Mouse (Mus musculus) embryonic facial prominence, embryonic 14.5 days (tissue): ENCODE data around the gene Robo1. TPM values are rescaled to one million over a fixed set of nuclear protein-coding genes. Genes with fewer than 3 reads are reported as not detected.

ENCODE experiments used
- ATAC-seq: fragments of 200-750 bp; cut with Nextera tagmentation; 2 replicates; pipeline ENCODE4 v1.8.0; 2017; ENCODE audit warnings: low read depth, moderate number of reproducible peaks, moderate TSS enrichment
- DNase-seq: peaks from one replicate; pipeline ENCODE4 v3.0.0-alpha.2; 2015; ENCODE audit warnings: low spot score
- H3K27ac ChIP-seq: fragments of 300-500 bp; sonication (generic); replicated peaks from 2 replicates; pipeline ENCODE4 v1.5.1; 2014; ENCODE audit warnings: low read depth, mild to moderate bottlenecking, low read length, moderate library complexity
- H3K27me3 ChIP-seq: fragments of 300-500 bp; sonication (generic); replicated peaks from 2 replicates; pipeline ENCODE4 v1.6.1; 2014; ENCODE audit warnings: low read length; ENCODE audit not compliant: control insufficient read depth, insufficient read depth
- H3K36me3 ChIP-seq: fragments of 300-500 bp; sonication (generic); 2 replicates; pipeline ENCODE4 v1.6.1; 2014; ENCODE audit warnings: low read length, mixed read lengths; ENCODE audit not compliant: control insufficient read depth, insufficient read depth
- H3K4me1 ChIP-seq: fragments of 300-500 bp; sonication (generic); 2 replicates; pipeline ENCODE4 v1.6.1; 2014; ENCODE audit warnings: antibody characterized with exemption, low read length; ENCODE audit not compliant: control insufficient read depth, insufficient read depth
- H3K4me2 ChIP-seq: fragments of 300-500 bp; sonication (generic); 2 replicates; pipeline ENCODE4 v1.6.1; 2014; ENCODE audit warnings: low read depth, mild to moderate bottlenecking, low read length, moderate library complexity, mixed read lengths
- H3K4me3 ChIP-seq: fragments of 300-500 bp; sonication (generic); 2 replicates; pipeline ENCODE4 v1.5.1; 2014; ENCODE audit warnings: low read depth, mild to moderate bottlenecking, low read length
- H3K9ac ChIP-seq: fragments of 300-500 bp; sonication (generic); 2 replicates; pipeline ENCODE4 v1.6.1; 2014; ENCODE audit warnings: low read depth, mild to moderate bottlenecking, low read length, moderate library complexity, mixed read lengths
- H3K9me3 ChIP-seq: fragments of 300-500 bp; sonication (generic); 2 replicates; pipeline ENCODE4 v1.6.1; 2016; ENCODE audit warnings: low read length; ENCODE audit not compliant: control insufficient read depth
- WGBS: fragments of 180-500 bp; shearing (Covaris S2); extraction: QIAGEN DNeasy Blood & Tissue Kit; methylation state at CpG from one replicate; pipeline ENCODE4 v1.1.7; 2014; 5-methylcytosine and 5-hydroxymethylcytosine counted together
- polyA plus RNA-seq: library from polyadenylated mRNA; unstranded; fragments of >200 nt; fragmentation: Nextera tagmentation; extraction: Ambion mirVana; gene quantifications from 2 replicates; pipeline ENCODE4 v1.2.1, GENCODE M21; 2014

Gene Robo1
- polyA plus RNA-seq, 1 experiment from 2014 or later = 32.6 TPM

DNA sequence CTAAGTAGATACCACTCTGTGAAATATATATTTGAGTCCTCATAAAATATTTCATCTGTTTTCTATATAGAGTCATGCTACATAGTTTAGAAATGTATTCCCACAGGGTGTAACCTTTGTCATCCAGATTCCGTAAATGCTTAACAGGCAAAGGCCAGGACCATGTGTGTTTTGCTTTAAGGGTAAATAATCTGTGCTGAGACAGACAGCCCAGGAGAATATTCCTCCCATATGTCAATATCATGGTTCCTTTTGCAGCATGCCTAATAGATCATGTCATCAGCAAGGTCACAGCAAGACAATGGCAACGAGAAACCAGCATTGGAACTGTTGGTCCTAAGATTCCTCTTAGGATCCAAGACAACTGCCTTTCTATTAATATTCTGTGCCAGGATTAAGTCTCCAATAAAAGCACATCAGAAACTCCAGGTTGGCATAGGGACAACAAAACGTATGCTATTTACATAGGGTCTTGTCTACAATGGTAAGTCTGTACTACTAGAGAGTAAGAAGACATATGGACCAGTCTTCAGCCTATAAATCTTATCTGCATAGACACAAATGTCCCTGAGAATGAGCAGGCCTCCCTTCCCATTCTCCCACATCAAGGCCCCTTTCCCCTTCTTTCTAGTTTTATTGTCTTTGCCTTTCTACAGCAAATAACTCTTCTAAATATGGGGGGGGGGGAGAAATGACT is 279.4 kb downstream of the Robo1 start:
- no peak overlapping the region for H3K9ac ChIP-seq
- ATAC-seq = no peak
- WGBS = 42% methylated on average over 3 of the region's 3 CpGs
- no peak overlapping the region for H3K27ac ChIP-seq
- no peaks in the 10 kb centered on the region for H3K4me1 ChIP-seq
- no peaks in the 10 kb centered on the region for H3K27me3 ChIP-seq
- H3K4me2 ChIP-seq = no peak overlapping the region
- H3K9me3 ChIP-seq = no peaks in the 10 kb centered on the region
- no peak overlapping the region for H3K4me3 ChIP-seq
- DNase-seq = peak; percentile 38
- H3K36me3 ChIP-seq = no peaks in the 10 kb centered on the region

DNA sequence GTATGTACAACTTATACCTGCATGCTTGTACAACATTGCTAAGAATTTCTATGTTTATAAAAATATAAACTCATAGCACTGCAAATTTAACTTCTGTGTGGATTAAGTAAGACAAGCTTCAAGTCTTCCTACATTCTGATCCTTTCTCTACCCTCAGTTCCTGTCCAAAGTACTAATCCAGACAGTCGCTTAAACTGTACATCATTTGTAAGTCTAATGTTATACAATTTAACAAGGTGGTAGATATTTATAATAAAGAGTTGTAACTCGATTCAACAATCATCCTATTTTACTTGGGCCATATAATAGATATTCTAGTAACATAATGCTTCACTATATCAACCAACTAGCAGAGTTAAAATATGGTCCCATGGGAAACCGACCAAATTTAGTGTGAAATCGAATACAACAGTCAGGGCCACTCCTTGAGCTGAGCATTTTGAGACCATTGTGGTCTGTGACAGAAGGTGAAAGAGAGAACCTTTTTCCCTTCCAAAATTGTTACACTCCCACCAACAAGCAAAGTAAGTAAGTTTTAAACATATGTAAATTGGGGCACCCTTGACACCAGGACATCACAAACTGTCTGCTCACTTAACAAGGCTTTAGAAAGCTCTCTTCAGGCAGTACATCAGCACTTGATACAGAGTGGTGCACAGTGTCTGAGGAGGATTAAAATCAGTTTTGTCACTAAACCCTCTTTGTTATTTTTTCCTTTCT is 295.5 kb downstream of the Robo1 start:
- H3K27ac ChIP-seq = no peak overlapping the region
- ATAC-seq (no peak), DNase-seq (no peak)
- H3K9me3 ChIP-seq = no peaks in the 10 kb centered on the region
- no peaks in the 10 kb centered on the region for H3K27me3 ChIP-seq
- no peaks in the 10 kb centered on the region for H3K36me3 ChIP-seq
- no peaks in the 10 kb centered on the region for H3K4me1 ChIP-seq
- no peak overlapping the region for H3K4me2 ChIP-seq
- no peak overlapping the region for H3K9ac ChIP-seq
- WGBS = 66% methylated on average over 4 of the region's 4 CpGs
- H3K4me3 ChIP-seq = no peak overlapping the region

DNA sequence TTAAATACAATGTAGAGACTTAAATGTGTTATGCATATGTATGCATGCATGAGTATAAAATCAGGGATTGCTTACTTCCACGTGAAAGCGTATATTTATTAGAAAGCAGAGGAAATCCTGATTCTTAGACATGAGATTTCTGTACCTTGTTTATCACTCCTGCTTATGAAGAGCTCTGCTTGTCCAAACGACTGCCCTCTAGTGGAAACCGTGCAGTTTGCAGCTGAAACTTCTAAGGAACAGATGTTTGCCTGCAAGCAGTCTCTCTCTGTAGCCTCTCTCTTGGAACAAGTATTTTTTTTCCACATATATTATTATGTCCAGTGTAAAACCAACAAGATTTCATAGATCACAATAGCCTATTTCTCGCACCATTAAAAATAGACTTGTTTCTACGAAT is 297.0 kb downstream of the Robo1 start:
- Histone ChIP-seq H3K36me3 (no peaks in the 10 kb centered on the region), H3K27me3 (no peaks in the 10 kb centered on the region), H3K9me3 (no peaks in the 10 kb centered on the region), H3K4me1 (no peaks in the 10 kb centered on the region), H3K27ac (no peak overlapping the region), H3K9ac (no peak overlapping the region), H3K4me3 (no peak overlapping the region), H3K4me2 (no peak overlapping the region)
- DNase-seq = peak; percentile 88
- WGBS = 19% methylated on average over 6 of the region's 6 CpGs
- 0 out of 2 replicates have a peak, but pooled peaks have one; percentile 47 for ATAC-seq

DNA sequence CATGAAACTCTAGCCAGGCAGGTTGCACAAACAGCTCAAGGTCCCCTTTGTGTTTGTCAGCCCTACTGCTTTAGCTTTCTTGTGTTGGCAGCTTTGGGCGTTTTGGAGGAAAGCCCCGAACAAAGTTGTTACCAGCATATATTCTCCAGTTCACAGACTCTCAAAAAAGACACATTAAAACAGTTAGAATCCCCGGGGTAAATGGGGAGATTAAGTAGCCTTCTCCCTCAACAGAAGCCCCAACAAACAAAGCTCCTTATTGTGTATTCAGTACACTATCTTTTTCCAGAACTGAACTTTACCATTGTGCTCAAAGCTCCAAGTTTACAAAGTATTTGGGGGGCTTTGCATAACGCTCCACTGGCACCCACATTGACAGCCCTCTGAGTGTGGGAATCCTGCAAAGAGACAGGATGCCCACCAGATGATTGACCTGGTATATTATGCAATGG is 302.6 kb downstream of the Robo1 start:
- Histone ChIP-seq H3K4me3 (no peak overlapping the region), H3K9ac (no peak overlapping the region), H3K9me3 (no peaks in the 10 kb centered on the region), H3K27me3 (no peaks in the 10 kb centered on the region), H3K4me1 (0 out of 2 replicates have a peak, but pooled peaks cover 3% of the 10 kb centered on the region), H3K4me2 (no peak overlapping the region), H3K27ac (no peak overlapping the region), H3K36me3 (no peaks in the 10 kb centered on the region)
- peak; percentile 42 for DNase-seq
- ATAC-seq = no peak
- 20% methylated on average over 4 of the region's 4 CpGs for WGBS

DNA sequence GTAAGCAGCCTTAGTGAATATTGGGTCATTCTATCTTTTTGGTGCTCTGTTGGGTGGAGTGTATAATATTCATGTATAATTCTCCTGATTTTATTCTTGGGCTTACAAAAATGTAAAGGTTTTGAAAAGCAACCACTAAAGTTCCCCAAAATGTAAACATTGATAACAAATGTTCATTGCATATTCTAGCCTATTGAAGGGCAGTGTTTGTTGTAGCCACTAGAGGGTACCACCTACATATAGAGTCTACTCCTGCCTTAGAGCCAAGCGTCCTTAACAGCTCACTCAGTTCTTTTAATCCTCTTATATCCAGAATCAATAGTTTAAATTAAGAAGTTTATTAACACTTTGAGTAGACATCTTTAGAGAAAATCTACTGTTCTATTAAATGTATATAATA is 306.8 kb downstream of the Robo1 start:
- H3K9me3 ChIP-seq = no peaks in the 10 kb centered on the region
- peak; percentile 73 for DNase-seq
- no peaks in the 10 kb centered on the region for H3K36me3 ChIP-seq
- H3K4me1 ChIP-seq = 0 out of 2 replicates have a peak, but pooled peaks cover 3% of the 10 kb centered on the region
- H3K9ac ChIP-seq = no peak overlapping the region
- no peak overlapping the region for H3K27ac ChIP-seq
- peak; percentile 78 for ATAC-seq
- no peak overlapping the region for H3K4me3 ChIP-seq
- 2% methylated on average over 1 of the region's 1 CpGs for whole genome bisulfite sequencing
- H3K27me3 ChIP-seq = no peaks in the 10 kb centered on the region
- H3K4me2 ChIP-seq = no peak overlapping the region

DNA sequence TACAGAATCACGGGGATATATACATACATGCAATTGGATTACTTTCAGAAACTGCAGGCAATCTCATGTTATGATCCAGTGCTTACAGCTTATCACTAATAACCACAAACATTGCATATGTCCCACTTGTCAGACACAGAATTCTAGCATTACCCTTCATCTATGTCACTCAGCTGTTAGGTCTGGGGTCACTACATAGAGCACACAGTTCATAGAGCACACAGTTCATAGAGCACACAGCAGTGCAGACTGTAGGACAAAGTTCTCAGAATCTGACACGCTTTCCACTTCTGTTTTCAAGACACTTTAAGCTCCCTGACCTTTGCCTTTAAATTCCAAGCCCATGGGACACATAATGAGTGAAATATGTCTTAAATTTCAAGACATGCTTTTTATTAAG is 307.3 kb downstream of the Robo1 start:
- no peak for DNase-seq
- WGBS = 41% methylated on average over 2 of the region's 2 CpGs
- 0 out of 2 replicates have a peak, but pooled peaks cover 3% of the 10 kb centered on the region for H3K4me1 ChIP-seq
- no peak for ATAC-seq
- no peaks in the 10 kb centered on the region for H3K9me3 ChIP-seq
- H3K4me3 ChIP-seq = no peak overlapping the region
- H3K4me2 ChIP-seq = no peak overlapping the region
- H3K36me3 ChIP-seq = no peaks in the 10 kb centered on the region
- no peak overlapping the region for H3K9ac ChIP-seq
- no peaks in the 10 kb centered on the region for H3K27me3 ChIP-seq
- H3K27ac ChIP-seq = no peak overlapping the region

DNA sequence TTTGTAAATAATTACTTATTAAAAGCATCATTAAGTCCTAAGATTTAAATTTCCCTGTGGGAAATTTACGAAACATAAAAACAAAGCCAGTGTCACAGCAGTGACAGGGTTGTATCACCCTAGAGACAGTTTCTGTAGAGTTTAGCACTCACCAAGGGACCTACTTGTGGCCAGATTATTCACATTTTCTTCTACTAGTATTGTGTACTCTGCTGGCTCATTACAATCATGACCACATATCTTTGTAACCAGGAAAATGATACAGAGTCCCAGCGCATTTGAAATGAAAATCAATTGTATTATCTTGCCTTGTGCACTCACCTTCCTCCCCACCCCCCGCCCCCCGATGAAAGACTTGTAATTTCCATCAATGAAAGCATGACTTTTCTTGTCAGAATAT is 314.3 kb downstream of the Robo1 start:
- Histone ChIP-seq H3K4me2 (no peak overlapping the region), H3K9me3 (no peaks in the 10 kb centered on the region), H3K36me3 (no peaks in the 10 kb centered on the region), H3K27me3 (no peaks in the 10 kb centered on the region), H3K4me1 (no peaks in the 10 kb centered on the region), H3K4me3 (no peak overlapping the region), H3K9ac (no peak overlapping the region), H3K27ac (no peak overlapping the region)
- ATAC-seq (no peak), DNase-seq (no peak)
- WGBS = 80% methylated on average over 4 of the region's 4 CpGs

DNA sequence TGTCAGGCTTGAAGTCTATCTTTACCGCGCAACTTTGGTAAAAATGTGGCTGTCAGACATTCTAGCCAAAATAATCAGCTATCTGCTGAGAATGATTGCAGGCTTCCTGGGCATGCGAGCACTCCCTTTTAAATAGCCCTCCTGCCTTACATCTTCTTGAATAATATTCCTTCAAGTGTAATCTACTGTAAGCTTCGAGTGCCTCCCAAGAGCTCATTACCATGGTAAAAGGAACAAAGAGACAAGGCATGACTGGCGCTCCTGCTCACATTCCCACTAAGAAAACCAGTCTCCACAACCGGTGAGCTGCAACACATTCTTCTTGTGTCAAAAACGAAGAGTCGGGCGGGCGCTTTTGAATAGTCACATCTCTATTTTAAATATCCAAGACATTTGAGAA is 314.8 kb downstream of the Robo1 start:
- Histone ChIP-seq H3K4me2 (no peak overlapping the region), H3K27ac (no peak overlapping the region), H3K36me3 (no peaks in the 10 kb centered on the region), H3K4me3 (no peak overlapping the region), H3K4me1 (no peaks in the 10 kb centered on the region), H3K9me3 (no peaks in the 10 kb centered on the region), H3K27me3 (no peaks in the 10 kb centered on the region), H3K9ac (no peak overlapping the region)
- WGBS = 78% methylated on average over 10 of the region's 10 CpGs
- DNase-seq (no peak), ATAC-seq (no peak)
